16 mouse cellular contexts compared by ENCODE assay signal in genomic region chr8:92080852-92081251, GRCm38 (mm10).
A peak's percentile ranks its signal among the peaks of the same experiment; 100 is the strongest.
DNase-seq lines count a peak whose midpoint lies in the region; ATAC-seq and TF ChIP-seq lines count a peak whose summit lies in the region.
"Had no signal": no experiment of that assay in that cellular context is flagged by ENCODE, and none has a peak within 500 bp of the region (broad histone marks: within the 10 kb centered on the region; RNA-seq: fewer than 3 reads in every experiment).

No protein-coding gene starts in this region.

- no peaks in the 10 kb centered on the region for H3K27me3 ChIP-seq in hindbrain, postnatal 0 days (ENCODE audit: insufficient read depth, low read length)
- H3K27me3 ChIP-seq in hindbrain, embryonic 12.5 days: no peaks in the 10 kb centered on the region
- H3K27me3 ChIP-seq in heart, embryonic 11.5 days (ENCODE audit: control insufficient read depth, insufficient read depth, low read length): 0 out of 2 replicates have a peak, but pooled peaks cover 4% of the 10 kb centered on the region
- H3K27me3 ChIP-seq: liver, embryonic 15.5 days had no signal

- peak; percentile 24; the same call in 1 of the 2 replicates for ATAC-seq in hindbrain, postnatal 0 days
- no peak for ATAC-seq in hindbrain, embryonic 12.5 days (ENCODE audit: low FRiP score)
- ATAC-seq in heart, embryonic 11.5 days (replicated peaks; ENCODE audit: insufficient number of reproducible peaks, low FRiP score, low TSS enrichment): no peak

- H3K4me1 ChIP-seq in hindbrain, postnatal 0 days (ENCODE audit: insufficient read depth, low read length): no peaks in the 10 kb centered on the region
- no peaks in the 10 kb centered on the region for H3K4me1 ChIP-seq in hindbrain, embryonic 12.5 days
- H3K4me1 ChIP-seq in heart, embryonic 11.5 days (ENCODE audit: control insufficient read depth, insufficient read depth, low read length): no peaks in the 10 kb centered on the region
- H3K4me1 ChIP-seq: liver, embryonic 15.5 days had no signal

- no peak overlapping the region for H3K4me3 ChIP-seq in hindbrain, postnatal 0 days (ENCODE audit: low read length)
- no peak overlapping the region for H3K4me3 ChIP-seq in hindbrain, embryonic 12.5 days
- H3K4me3 ChIP-seq in heart, embryonic 11.5 days (ENCODE audit: low read depth, low read length): no peak overlapping the region
- H3K4me3 ChIP-seq: heart, embryonic 13.5 days; liver, embryonic 15.5 days; midbrain, embryonic 12.5 days had no signal

- 47% methylated on average over 8 of the region's 8 CpGs for WGBS in hindbrain, postnatal 0 days
- WGBS in hindbrain, embryonic 12.5 days: 85% methylated on average over 8 of the region's 8 CpGs
- 82% methylated on average over 8 of the region's 8 CpGs for WGBS in heart, embryonic 11.5 days (ENCODE audit: insufficient replicate concordance)

- DNase-seq in hindbrain, postnatal 0 days (ENCODE audit: low spot score): peak; percentile 79
- DNase-seq in brain, adult 2 months (ENCODE audit: low read depth, low spot score): peak; percentile 39
- peak; percentile 50 for DNase-seq in brain, embryonic 18.5 days (ENCODE audit: low read depth, low spot score)
- peak; percentile 11 for DNase-seq in layer of hippocampus, postnatal 36 days
- DNase-seq in gastrocnemius, postnatal 4 days (ENCODE audit: low spot score in 2 of 2): no peak
- DNase-seq: cerebellum, adult 9-10 months; gastrocnemius, postnatal 14 days; kidney, adult 8-10 months; kidney, postnatal 4 days; lung, postnatal 36 days; thymus, adult 2 months had no signal

- no peak overlapping the region for H3K27ac ChIP-seq in hindbrain, postnatal 0 days
- H3K27ac ChIP-seq in hindbrain, embryonic 12.5 days: no peak overlapping the region
- no peak overlapping the region for H3K27ac ChIP-seq in heart, embryonic 11.5 days (ENCODE audit: low read depth, low read length)
- H3K27ac ChIP-seq: heart, embryonic 13.5 days; liver, embryonic 15.5 days; midbrain, embryonic 12.5 days had no signal

- no peak for TF ChIP-seq CTCF in hindbrain, postnatal 0 days (IDR thresholded peaks at IDR 0.05; ENCODE audit: low read depth)

- no peak overlapping the region for H3K4me2 ChIP-seq in hindbrain, postnatal 0 days (ENCODE audit: low read depth, low read length)
- H3K4me2 ChIP-seq in hindbrain, embryonic 12.5 days (replicated peaks): no peak overlapping the region
- H3K4me2 ChIP-seq in heart, embryonic 11.5 days: no peak overlapping the region
- H3K4me2 ChIP-seq: heart, embryonic 13.5 days; liver, embryonic 15.5 days; midbrain, embryonic 12.5 days had no signal

- no peak overlapping the region for H3K9ac ChIP-seq in hindbrain, postnatal 0 days (replicated peaks; ENCODE audit: low read length)
- H3K9ac ChIP-seq in hindbrain, embryonic 12.5 days: no peak overlapping the region
- H3K9ac ChIP-seq in heart, embryonic 11.5 days (ENCODE audit: low read depth, low read length): no peak overlapping the region
- H3K9ac ChIP-seq: heart, embryonic 13.5 days; liver, embryonic 15.5 days; midbrain, embryonic 12.5 days had no signal

- H3K9me3 ChIP-seq in hindbrain, postnatal 0 days (ENCODE audit: low read length): no peaks in the 10 kb centered on the region
- no peaks in the 10 kb centered on the region for H3K9me3 ChIP-seq in hindbrain, embryonic 12.5 days (replicated peaks)
- no peaks in the 10 kb centered on the region for H3K9me3 ChIP-seq in heart, embryonic 11.5 days (replicated peaks; ENCODE audit: control insufficient read depth, low read length)
- H3K9me3 ChIP-seq: heart, embryonic 13.5 days; liver, embryonic 15.5 days; midbrain, embryonic 12.5 days had no signal

- no peaks in the 10 kb centered on the region for H3K36me3 ChIP-seq in hindbrain, postnatal 0 days (ENCODE audit: insufficient read depth, low read length)
- H3K36me3 ChIP-seq in hindbrain, embryonic 12.5 days: no peaks in the 10 kb centered on the region
- no peaks in the 10 kb centered on the region for H3K36me3 ChIP-seq in heart, embryonic 11.5 days (ENCODE audit: control insufficient read depth, insufficient read depth, low read length)
- H3K36me3 ChIP-seq: heart, embryonic 13.5 days; liver, embryonic 15.5 days; midbrain, embryonic 12.5 days had no signal

Comparison
In these comparisons a context has a peak if more than half of its experiments do, and no peak if none do; other contexts are left out.
1. DNase-seq: peak in hindbrain, postnatal 0 days (single experiment), brain, adult 2 months (single experiment), brain, embryonic 18.5 days (single experiment) and layer of hippocampus, postnatal 36 days (2 of 2); none in gastrocnemius, postnatal 4 days (0 of 2).